Mouse (Mus musculus): ENCODE results near the gene Pde3a. TPM values are rescaled to one million over a fixed set of nuclear protein-coding genes. Genes with fewer than 3 reads are reported as not detected.

Pde3a gene
- polyA plus RNA-seq, 1 experiment = 0.04 TPM

GRCm38 (mm10) chr6:141488619-141489018, 239.6 kb downstream of the Pde3a start:
- H3K9ac ChIP-seq (ENCODE audit: low read depth, poor library complexity, severe bottlenecking) = no peak overlapping the region
- H3K4me3 ChIP-seq (ENCODE audit: low read depth, low read length) = no peak overlapping the region
- peaks cover 10% of the 10 kb centered on the region; the same call in 1 of the 2 replicates for H3K9me3 ChIP-seq (replicated peaks; ENCODE audit: control insufficient read depth, insufficient read depth, low read length, poor library complexity, severe bottlenecking)
- H3K36me3 ChIP-seq (ENCODE audit: control insufficient read depth, insufficient read depth, low read length, poor library complexity, severe bottlenecking) = no peaks in the 10 kb centered on the region
- no peaks in the 10 kb centered on the region for H3K27me3 ChIP-seq (ENCODE audit: control insufficient read depth, insufficient read depth, low read length, poor library complexity, severe bottlenecking)
- no peak overlapping the region for H3K27ac ChIP-seq (ENCODE audit: insufficient read depth, low read length)
- no peaks in the 10 kb centered on the region for H3K4me1 ChIP-seq (ENCODE audit: control insufficient read depth, insufficient read depth, low read length)
- TF ChIP-seq CTCF (IDR thresholded peaks at IDR 0.05; ENCODE audit: low read depth, low read length) (peak; percentile 68), POLR2A (IDR thresholded peaks at IDR 0.05; ENCODE audit: insufficient read depth, low read length) (no peak), EP300 (IDR thresholded peaks at IDR 0.05; ENCODE audit: insufficient read depth, low read depth, low read length) (no peak)

- no peaks in the 10 kb centered on the region for H3K36me3 ChIP-seq (ENCODE audit: control insufficient read depth, insufficient read depth, low read length, poor library complexity, severe bottlenecking)
- H3K27me3 ChIP-seq (ENCODE audit: control insufficient read depth, insufficient read depth, low read length, poor library complexity, severe bottlenecking) = no peaks in the 10 kb centered on the region
- peaks cover 14% of the 10 kb centered on the region; the same call in 1 of the 2 replicates for H3K9me3 ChIP-seq (replicated peaks; ENCODE audit: control insufficient read depth, insufficient read depth, low read length, poor library complexity, severe bottlenecking)
- no peak overlapping the region for H3K9ac ChIP-seq (ENCODE audit: low read depth, poor library complexity, severe bottlenecking)
- H3K4me1 ChIP-seq (ENCODE audit: control insufficient read depth, insufficient read depth, low read length) = peaks cover 3% of the 10 kb centered on the region
- H3K27ac ChIP-seq (ENCODE audit: insufficient read depth, low read length) = no peak overlapping the region
- no peak overlapping the region for H3K4me3 ChIP-seq (ENCODE audit: low read depth, low read length)
- no peak for TF ChIP-seq CTCF (IDR thresholded peaks at IDR 0.05; ENCODE audit: low read depth, low read length)
- TF ChIP-seq EP300 (IDR thresholded peaks at IDR 0.05; ENCODE audit: insufficient read depth, low read depth, low read length) = no peak
- TF ChIP-seq POLR2A (IDR thresholded peaks at IDR 0.05; ENCODE audit: insufficient read depth, low read length) = no peak
Measured at GRCm38 (mm10) chr6:141494909-141495308, 245.8 kb downstream of the Pde3a start.

DNA sequence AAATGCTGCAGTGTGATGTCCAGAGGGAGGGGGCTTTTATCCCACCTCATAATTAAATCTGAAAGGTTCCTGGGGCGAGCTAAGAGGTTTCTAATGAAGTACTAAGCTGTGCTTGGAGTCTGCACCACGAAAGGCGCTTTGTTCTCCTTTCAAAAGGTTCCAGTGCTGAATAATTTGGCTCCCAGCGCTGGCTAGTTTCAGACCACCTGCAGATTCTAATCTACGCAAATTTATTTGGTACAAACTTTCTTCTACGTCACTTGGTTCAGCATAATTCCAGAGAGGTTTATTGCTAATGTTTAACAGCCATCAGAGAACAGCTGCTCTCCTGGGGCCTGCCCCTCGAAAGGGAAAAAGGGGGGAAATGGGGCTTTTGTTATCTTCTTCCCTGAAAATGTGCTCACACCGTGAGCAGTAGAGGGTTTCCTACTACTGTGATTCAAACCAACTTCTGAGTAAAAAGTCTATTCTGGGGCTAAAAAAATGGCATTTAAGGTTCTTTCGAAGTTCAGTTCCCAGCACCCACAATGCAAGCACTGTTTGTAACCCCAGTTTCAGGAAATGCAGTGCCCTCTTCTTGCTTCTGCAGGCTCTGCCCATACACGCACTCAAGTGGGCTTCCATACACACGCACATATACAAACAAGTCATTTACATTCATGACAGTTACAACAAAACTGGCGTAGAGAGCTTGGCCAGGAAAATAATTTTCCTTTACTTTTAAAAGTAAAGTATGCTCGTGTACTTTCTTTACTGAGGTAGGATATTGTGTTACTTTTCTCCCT, 246.8 kb downstream of the Pde3a start:
- H3K27ac ChIP-seq (ENCODE audit: insufficient read depth, low read length) = no peak overlapping the region
- peaks cover 14% of the 10 kb centered on the region; the same call in 1 of the 2 replicates for H3K9me3 ChIP-seq (replicated peaks; ENCODE audit: control insufficient read depth, insufficient read depth, low read length, poor library complexity, severe bottlenecking)

GRCm38 (mm10) chr6:141499511-141499910, 250.4 kb downstream of the Pde3a start:
- Histone ChIP-seq H3K4me3 (ENCODE audit: low read depth, low read length) (no peak overlapping the region), H3K4me1 (ENCODE audit: control insufficient read depth, insufficient read depth, low read length) (peaks cover 3% of the 10 kb centered on the region), H3K36me3 (ENCODE audit: control insufficient read depth, insufficient read depth, low read length, poor library complexity, severe bottlenecking) (no peaks in the 10 kb centered on the region), H3K27ac (ENCODE audit: insufficient read depth, low read length) (no peak overlapping the region), H3K27me3 (ENCODE audit: control insufficient read depth, insufficient read depth, low read length, poor library complexity, severe bottlenecking) (no peaks in the 10 kb centered on the region), H3K9me3 (replicated peaks; ENCODE audit: control insufficient read depth, insufficient read depth, low read length, poor library complexity, severe bottlenecking) (no peaks in the 10 kb centered on the region), H3K9ac (ENCODE audit: low read depth, poor library complexity, severe bottlenecking) (no peak overlapping the region)
- TF ChIP-seq POLR2A (IDR thresholded peaks at IDR 0.05; ENCODE audit: insufficient read depth, low read length) (no peak), CTCF (IDR thresholded peaks at IDR 0.05; ENCODE audit: low read depth, low read length) (peak; percentile 7)

More for the DNA sequence above, 246.8 kb downstream of the Pde3a start:
- Histone ChIP-seq H3K4me1 (ENCODE audit: control insufficient read depth, insufficient read depth, low read length) (peaks cover 3% of the 10 kb centered on the region), H3K27me3 (ENCODE audit: control insufficient read depth, insufficient read depth, low read length, poor library complexity, severe bottlenecking) (no peaks in the 10 kb centered on the region), H3K9ac (ENCODE audit: low read depth, poor library complexity, severe bottlenecking) (no peak overlapping the region), H3K36me3 (ENCODE audit: control insufficient read depth, insufficient read depth, low read length, poor library complexity, severe bottlenecking) (no peaks in the 10 kb centered on the region), H3K4me3 (ENCODE audit: low read depth, low read length) (no peak overlapping the region)
- TF ChIP-seq POLR2A (IDR thresholded peaks at IDR 0.05; ENCODE audit: insufficient read depth, low read length) (no peak), CTCF (IDR thresholded peaks at IDR 0.05; ENCODE audit: low read depth, low read length) (no peak), EP300 (IDR thresholded peaks at IDR 0.05; ENCODE audit: insufficient read depth, low read depth, low read length) (no peak)

- H3K27ac ChIP-seq (ENCODE audit: insufficient read depth, low read length) = no peak overlapping the region
- TF ChIP-seq POLR2A (IDR thresholded peaks at IDR 0.05; ENCODE audit: insufficient read depth, low read length) (no peak), EP300 (IDR thresholded peaks at IDR 0.05; ENCODE audit: insufficient read depth, low read depth, low read length) (no peak), CTCF (IDR thresholded peaks at IDR 0.05; ENCODE audit: low read depth, low read length) (no peak)
- no peaks in the 10 kb centered on the region for H3K36me3 ChIP-seq (ENCODE audit: control insufficient read depth, insufficient read depth, low read length, poor library complexity, severe bottlenecking)
Measured at GRCm38 (mm10) chr6:141501171-141501570, 252.1 kb downstream of the Pde3a start.

GRCm38 (mm10) chr6:141522541-141522940, 273.5 kb downstream of the Pde3a start:
- no peaks in the 10 kb centered on the region for H3K4me1 ChIP-seq (ENCODE audit: control insufficient read depth, insufficient read depth, low read length)
- no peak overlapping the region for H3K9ac ChIP-seq (ENCODE audit: low read depth, poor library complexity, severe bottlenecking)
- H3K36me3 ChIP-seq (ENCODE audit: control insufficient read depth, insufficient read depth, low read length, poor library complexity, severe bottlenecking) = no peaks in the 10 kb centered on the region
- no peaks in the 10 kb centered on the region for H3K27me3 ChIP-seq (ENCODE audit: control insufficient read depth, insufficient read depth, low read length, poor library complexity, severe bottlenecking)
- no peaks in the 10 kb centered on the region for H3K9me3 ChIP-seq (replicated peaks; ENCODE audit: control insufficient read depth, insufficient read depth, low read length, poor library complexity, severe bottlenecking)
- no peak overlapping the region for H3K4me3 ChIP-seq (ENCODE audit: low read depth, low read length)
- H3K27ac ChIP-seq (ENCODE audit: insufficient read depth, low read length) = no peak overlapping the region
- TF ChIP-seq CTCF (IDR thresholded peaks at IDR 0.05; ENCODE audit: low read depth, low read length) = no peak
- TF ChIP-seq POLR2A (IDR thresholded peaks at IDR 0.05; ENCODE audit: insufficient read depth, low read length) = no peak
- TF ChIP-seq EP300 (IDR thresholded peaks at IDR 0.05; ENCODE audit: insufficient read depth, low read depth, low read length) = no peak

More at GRCm38 (mm10) chr6:141501171-141501570, 252.1 kb downstream of the Pde3a start:
- H3K4me3 ChIP-seq (ENCODE audit: low read depth, low read length) = no peak overlapping the region
- no peak overlapping the region for H3K9ac ChIP-seq (ENCODE audit: low read depth, poor library complexity, severe bottlenecking)
- no peaks in the 10 kb centered on the region for H3K9me3 ChIP-seq (replicated peaks; ENCODE audit: control insufficient read depth, insufficient read depth, low read length, poor library complexity, severe bottlenecking)
- H3K27me3 ChIP-seq (ENCODE audit: control insufficient read depth, insufficient read depth, low read length, poor library complexity, severe bottlenecking) = no peaks in the 10 kb centered on the region
- H3K4me1 ChIP-seq (ENCODE audit: control insufficient read depth, insufficient read depth, low read length) = no peaks in the 10 kb centered on the region

Measured in ES-Bruce4 (cell line).